Mouse (Mus musculus) liver, adult 2 months (tissue): Measurements from ENCODE around the gene Gramd1c.

Source experiments
- CTCF ChIP-seq: fragments of 200-500 bp; IDR thresholded peaks from 2 replicates; pipeline ENCODE4 v1.5.1; 2011; ENCODE audit warnings: low read depth, low read length, control low read depth
- POLR2A ChIP-seq: fragments of 200-500 bp; IDR thresholded peaks from 2 replicates; pipeline ENCODE4 v1.6.1; 2011; ENCODE audit warnings: low read length, control low read depth; ENCODE audit not compliant: insufficient read depth; ENCODE audit errors: extremely low read depth

GRCm38 (mm10) chr16:43954913-43955312, 108.2 kb downstream of the Gramd1c start:
- TF ChIP-seq CTCF (no peak), POLR2A (no peak)
